Mouse (Mus musculus): ENCODE measurements around the gene Gm28374. TPM values are rescaled to one million over a fixed set of nuclear protein-coding genes. Genes with fewer than 3 reads are reported as not detected.

Gm28374 gene
- total and polyA plus RNA-seq, 3 experiments = 0.40 TPM; not detected in 2

- Histone ChIP-seq H3K27me3 (replicated peaks) (no peaks in the 10 kb centered on the region), H3K79me2 (replicated peaks; ENCODE audit: control insufficient read depth, extremely low read depth, insufficient read depth, poor library complexity, severe bottlenecking) (no peaks in the 10 kb centered on the region), H3K9me3 (replicated peaks; ENCODE audit: low read length) (no peaks in the 10 kb centered on the region), H3K4me3 (replicated peaks in 1 of 3; ENCODE audit: low read depth in 2 of 3, low read length in 2 of 3, poor library complexity in 1 of 3) (peak within 1 kb of the TSS; percentile 55 to 68 (median 56)), H3K9ac (ENCODE audit: insufficient read depth, low read depth) (peak within 1 kb of the TSS; percentile 58), H3K36me3 (replicated peaks in 1 of 2; ENCODE audit: control insufficient read depth in 1 of 2, insufficient read depth in 1 of 2, low read length in 1 of 2) (peaks cover 0 to 8% of the 10 kb centered on the region in 2 experiments), H3K27ac (ENCODE audit: insufficient read depth, low read depth) (peak within 1 kb of the TSS; percentile 86), H3K4me1 (ENCODE audit: control insufficient read depth in 1 of 2, insufficient read depth in 2 of 2) (peaks cover 4 to 9% of the 10 kb centered on the region in 2 experiments; a peak in 3 of 4 replicates), H3K4me2 (ENCODE audit: insufficient read depth, low read depth, poor library complexity, severe bottlenecking) (peak within 1 kb of the TSS; percentile 71)
- dilution Hi-C loops (cut with MboI; ENCODE audit: extremely low pct_ligation_motif_present, extremely low pct_unique_long_range_greater_than_20kb, low sequenced_read_pairs) (no loop called here), in situ Hi-C loops (cut with MboI; ENCODE audit: low pct_ligation_motif_present, low pct_unique_long_range_greater_than_20kb, low sequenced_read_pairs) (loop anchor here (10.0 kb wide), 1 partner anchor 163 kb away; the partner anchor contains the start of gene Pola2)
- TF ChIP-seq MXI1 (IDR thresholded peaks at IDR 0.05; ENCODE audit: low read depth, low read length) (peak; percentile 74; the same call in 1 of the 2 replicates), ZC3H11A (IDR thresholded peaks at IDR 0.05; ENCODE audit: low read depth, low read length) (peak; percentile 45; the same call in 1 of the 2 replicates), MEF2A (IDR thresholded peaks at IDR 0.05; ENCODE audit: borderline replicate concordance, low read depth, low read length) (0 out of 2 replicates have a peak, but pooled peaks have one; percentile 8), TBP (conservative IDR thresholded peaks at IDR 0.05; ENCODE audit: low read depth, low read length) (peak; percentile 92), BHLHE40 (IDR thresholded peaks at IDR 0.05; ENCODE audit: low read depth, low read length) (no peak), POLR2A (IDR thresholded peaks at IDR 0.05; ENCODE audit: low read depth, low read length) (peak; percentile 80), NRF1 (IDR thresholded peaks at IDR 0.05; ENCODE audit: low read depth, low read length) (no peak; the same call in 1 of the 2 replicates), ZMIZ1 (IDR thresholded peaks at IDR 0.05; ENCODE audit: low read depth, low read length) (no peak), ETS1 (conservative IDR thresholded peaks at IDR 0.05; ENCODE audit: low read depth, low read length) (no peak), MAX (IDR thresholded peaks at IDR 0.05; ENCODE audit: low read length) (peak; percentile 75), IRF4 (IDR thresholded peaks at IDR 0.05; ENCODE audit: low read depth, low read length) (no peak), POLR2AphosphoS2 (IDR thresholded peaks at IDR 0.05; ENCODE audit: low read depth, low read length) (no peak; the same call in 1 of the 2 replicates), NELFE (IDR thresholded peaks at IDR 0.05; ENCODE audit: low read depth, low read length) (peak; percentile 71; the same call in 1 of the 2 replicates), MYC (IDR thresholded peaks at IDR 0.05; ENCODE audit: low read depth, low read length) (no peak), CTCF (conservative IDR thresholded peaks at IDR 0.05 in 1 of 2, IDR thresholded peaks at IDR 0.05 in 1 of 2; ENCODE audit: low read depth in 2 of 2, low read length in 2 of 2) (no peak), JUN (IDR thresholded peaks at IDR 0.05; ENCODE audit: insufficient read depth, low read depth, low read length) (no peak), SMC3 (IDR thresholded peaks at IDR 0.05; ENCODE audit: low read depth, low read length) (no peak), RCOR1 (conservative IDR thresholded peaks at IDR 0.05; ENCODE audit: low read depth, low read length) (no peak), E2F4 (IDR thresholded peaks at IDR 0.05; ENCODE audit: insufficient replicate concordance, low read depth, low read length) (no peak; the same call in 1 of the 2 replicates), CHD2 (IDR thresholded peaks at IDR 0.05; ENCODE audit: low read length) (no peak), UBTF (IDR thresholded peaks at IDR 0.05; ENCODE audit: low read depth, low read length) (peak; percentile 86; the same call in 1 of the 2 replicates), USF1 (IDR thresholded peaks at IDR 0.05; ENCODE audit: low read depth, low read length) (no peak), ELF1 (IDR thresholded peaks at IDR 0.05; ENCODE audit: low read depth, low read length) (no peak; the same call in 1 of the 2 replicates), PAX5 (IDR thresholded peaks at IDR 0.05; ENCODE audit: low read length) (no peak), CHD1 (IDR thresholded peaks at IDR 0.05; ENCODE audit: low read depth, low read length) (no peak), MAZ (IDR thresholded peaks at IDR 0.05; ENCODE audit: low read depth, low read length) (peak; percentile 73), MAFK (IDR thresholded peaks at IDR 0.05; ENCODE audit: insufficient replicate concordance, low read length) (no peak), ZKSCAN1 (IDR thresholded peaks at IDR 0.05; ENCODE audit: borderline replicate concordance, low read depth, low read length) (no peak), HCFC1 (IDR thresholded peaks at IDR 0.05; ENCODE audit: low read depth, low read length) (peak; percentile 73), ZNF384 (IDR thresholded peaks at IDR 0.05; ENCODE audit: low read depth, low read length) (no peak), TCF12 (IDR thresholded peaks at IDR 0.05; ENCODE audit: low read depth, low read length) (0 out of 2 replicates have a peak, but pooled peaks have one; percentile 33), RAD21 (IDR thresholded peaks at IDR 0.05; ENCODE audit: low read depth, low read length) (no peak), JUND (conservative IDR thresholded peaks at IDR 0.05; ENCODE audit: low read depth, low read length) (no peak), KAT2A (IDR thresholded peaks at IDR 0.05; ENCODE audit: insufficient replicate concordance, low read length) (no peak), SIN3A (IDR thresholded peaks at IDR 0.05; ENCODE audit: low read length) (peak; percentile 100), USF2 (conservative IDR thresholded peaks at IDR 0.05; ENCODE audit: low read depth, low read length) (0 out of 2 replicates have a peak, but pooled peaks have one; percentile 7), GABPA (IDR thresholded peaks at IDR 0.05; ENCODE audit: insufficient replicate concordance, low read depth, low read length) (no peak), EP300 (IDR thresholded peaks at IDR 0.05; ENCODE audit: low read length) (no peak)
- DNase-seq (ENCODE audit: extremely low read depth) = peak; percentile 99
These were observed 45.8 kb upstream of the Gm28374 start, which contains the start of gene Snx15 for GRCm38 (mm10) chr19:6127760-6128341. Gene Snx15, minus strand, starts transcription at chr19:6128304.

All from CH12.LX (cell line).